Mouse (Mus musculus) forebrain, embryonic 11.5 days (tissue): ENCODE results near the gene Prkch. TPM values are rescaled to one million over a fixed set of nuclear protein-coding genes. Genes with fewer than 3 reads are reported as not detected.

Experiments used
- ATAC-seq: fragments of 200-750 bp; cut with Nextera tagmentation; replicated peaks from 2 replicates; pipeline ENCODE4 v1.8.0; 2017; ENCODE audit warnings: moderate TSS enrichment; ENCODE audit not compliant: low FRiP score
- DNase-seq: peaks from one replicate; pipeline ENCODE4 v3.0.0-alpha.2; 2017; ENCODE audit warnings: low spot score
- H3K27ac ChIP-seq: fragments of 300-500 bp; sonication (generic); 2 replicates; pipeline ENCODE4 v1.5.1; 2014; ENCODE audit warnings: low read depth, low read length
- H3K27me3 ChIP-seq: fragments of 300-500 bp; sonication (generic); 2 replicates; pipeline ENCODE4 v1.6.1; 2014; ENCODE audit warnings: mild to moderate bottlenecking, low read length, mixed read lengths; ENCODE audit not compliant: control insufficient read depth, insufficient read depth
- H3K36me3 ChIP-seq: fragments of 300-500 bp; sonication (generic); 2 replicates; pipeline ENCODE4 v1.6.1; 2014; ENCODE audit warnings: mild to moderate bottlenecking, low read length, moderate library complexity, mixed read lengths; ENCODE audit not compliant: control insufficient read depth, insufficient read depth
- H3K4me1 ChIP-seq: fragments of 300-500 bp; sonication (generic); replicated peaks from 2 replicates; pipeline ENCODE4 v1.6.1; 2014; ENCODE audit warnings: low read length, mixed read lengths; ENCODE audit not compliant: control insufficient read depth, insufficient read depth
- H3K4me2 ChIP-seq: fragments of 300-500 bp; sonication (generic); 2 replicates; pipeline ENCODE4 v1.6.1; 2014; ENCODE audit warnings: low read depth, mild to moderate bottlenecking, low read length, moderate library complexity, mixed read lengths; ENCODE audit not compliant: severe bottlenecking
- H3K4me3 ChIP-seq: fragments of 300-500 bp; sonication (generic); 2 replicates; pipeline ENCODE4 v1.5.1; 2014; ENCODE audit warnings: low read depth, low read length
- H3K9ac ChIP-seq: fragments of 300-500 bp; sonication (generic); 2 replicates; pipeline ENCODE4 v1.6.1; 2014; ENCODE audit warnings: low read length
- H3K9me3 ChIP-seq: fragments of 300-500 bp; sonication (generic); 2 replicates; pipeline ENCODE4 v1.6.1; 2016; ENCODE audit warnings: low read length, mixed read lengths; ENCODE audit not compliant: control insufficient read depth
- WGBS: fragments of 180-500 bp; shearing (Covaris S2); extraction: QIAGEN DNeasy Blood & Tissue Kit; methylation state at CpG from one replicate; pipeline ENCODE4 v1.1.7; 2014; 5-methylcytosine and 5-hydroxymethylcytosine counted together
- polyA plus RNA-seq: library from polyadenylated mRNA; unstranded; fragments of >200 nt; fragmentation: Nextera tagmentation; extraction: Ambion mirVana; gene quantifications from 2 replicates; pipeline ENCODE4 v1.2.1, GENCODE M21; 2014

Prkch gene
- polyA plus RNA-seq, 1 experiment from 2014 or later: 5.6 TPM

- Histone ChIP-seq H3K27ac (no peak overlapping the region), H3K9me3 (no peaks in the 10 kb centered on the region), H3K36me3 (no peaks in the 10 kb centered on the region), H3K27me3 (no peaks in the 10 kb centered on the region), H3K4me3 (no peak overlapping the region), H3K4me1 (no peaks in the 10 kb centered on the region), H3K9ac (no peak overlapping the region), H3K4me2 (no peak overlapping the region)
- no peak for ATAC-seq
- DNase-seq: no peak
- WGBS: 68% methylated on average over 4 of the region's 4 CpGs
Measured at GRCm38 (mm10) chr12:73600457-73600856, 15.9 kb downstream of the Prkch start.

GRCm38 (mm10) chr12:73602974-73603373, 18.4 kb downstream of the Prkch start:
- Histone ChIP-seq H3K36me3 (no peaks in the 10 kb centered on the region), H3K9ac (no peak overlapping the region), H3K4me3 (no peak overlapping the region), H3K4me2 (no peak overlapping the region), H3K4me1 (no peaks in the 10 kb centered on the region; the same call in 1 of the 2 replicates), H3K27ac (no peak overlapping the region), H3K9me3 (no peaks in the 10 kb centered on the region), H3K27me3 (no peaks in the 10 kb centered on the region)
- WGBS: 88% methylated on average over 7 of the region's 7 CpGs
- ATAC-seq: no peak
- DNase-seq: no peak

GRCm38 (mm10) chr12:73603653-73604052, 19.1 kb downstream of the Prkch start:
- DNase-seq: no peak
- Histone ChIP-seq H3K4me3 (no peak overlapping the region), H3K27ac (no peak overlapping the region), H3K9me3 (no peaks in the 10 kb centered on the region), H3K4me1 (no peaks in the 10 kb centered on the region; the same call in 1 of the 2 replicates), H3K36me3 (no peaks in the 10 kb centered on the region), H3K9ac (no peak overlapping the region), H3K4me2 (no peak overlapping the region), H3K27me3 (no peaks in the 10 kb centered on the region)
- no peak for ATAC-seq
- WGBS: 96% methylated on average over 6 of the region's 6 CpGs

GRCm38 (mm10) chr12:73604762-73605161, 20.2 kb downstream of the Prkch start:
- no peak overlapping the region for H3K4me3 ChIP-seq
- DNase-seq (no peak), ATAC-seq (no peak)
- no peak overlapping the region for H3K27ac ChIP-seq
- no peak overlapping the region for H3K9ac ChIP-seq
- no peaks in the 10 kb centered on the region for H3K9me3 ChIP-seq
- no peaks in the 10 kb centered on the region for H3K27me3 ChIP-seq
- no peak overlapping the region for H3K4me2 ChIP-seq
- WGBS: 77% methylated on average over 12 of the region's 12 CpGs
- H3K36me3 ChIP-seq: no peaks in the 10 kb centered on the region
- H3K4me1 ChIP-seq: no peaks in the 10 kb centered on the region; the same call in 1 of the 2 replicates

- H3K9ac ChIP-seq: no peak overlapping the region
- DNase-seq: no peak
- H3K4me1 ChIP-seq: no peaks in the 10 kb centered on the region; the same call in 1 of the 2 replicates
- H3K4me2 ChIP-seq: no peak overlapping the region
- H3K27me3 ChIP-seq: no peaks in the 10 kb centered on the region
- WGBS: 83% methylated on average over 4 of the region's 4 CpGs
- H3K27ac ChIP-seq: no peak overlapping the region
- H3K4me3 ChIP-seq: no peak overlapping the region
- H3K36me3 ChIP-seq: no peaks in the 10 kb centered on the region
- no peaks in the 10 kb centered on the region for H3K9me3 ChIP-seq
- no peak for ATAC-seq
Measured at GRCm38 (mm10) chr12:73605174-73605573, 20.6 kb downstream of the Prkch start.

GRCm38 (mm10) chr12:73607381-73608064, 22.9 kb downstream of the Prkch start:
- ATAC-seq: no peak
- no peak for DNase-seq
- no peaks in the 10 kb centered on the region for H3K27me3 ChIP-seq
- no peaks in the 10 kb centered on the region for H3K36me3 ChIP-seq
- H3K4me2 ChIP-seq: no peak overlapping the region
- 72% methylated on average over 13 of the region's 13 CpGs for WGBS
- H3K27ac ChIP-seq: no peak overlapping the region
- no peaks in the 10 kb centered on the region for H3K9me3 ChIP-seq
- H3K4me1 ChIP-seq: no peaks in the 10 kb centered on the region; the same call in 1 of the 2 replicates
- H3K4me3 ChIP-seq: no peak overlapping the region
- H3K9ac ChIP-seq: no peak overlapping the region

- Histone ChIP-seq H3K9me3 (no peaks in the 10 kb centered on the region), H3K9ac (no peak overlapping the region), H3K27me3 (no peaks in the 10 kb centered on the region), H3K4me2 (no peak overlapping the region), H3K4me1 (no peaks in the 10 kb centered on the region; the same call in 1 of the 2 replicates), H3K36me3 (no peaks in the 10 kb centered on the region), H3K4me3 (no peak overlapping the region), H3K27ac (no peak overlapping the region)
- WGBS: 9% methylated on average over 4 of the region's 4 CpGs
- DNase-seq: no peak
- ATAC-seq: no peak
Measured at GRCm38 (mm10) chr12:73608065-73608397, 23.4 kb downstream of the Prkch start.

- H3K4me2 ChIP-seq: no peak overlapping the region
- H3K4me1 ChIP-seq: no peaks in the 10 kb centered on the region; the same call in 1 of the 2 replicates
- WGBS: 84% methylated on average over 3 of the region's 3 CpGs
- H3K27ac ChIP-seq: no peak overlapping the region
- H3K9me3 ChIP-seq: no peaks in the 10 kb centered on the region
- H3K4me3 ChIP-seq: no peak overlapping the region
- DNase-seq (no peak), ATAC-seq (no peak)
- H3K27me3 ChIP-seq: no peaks in the 10 kb centered on the region
- no peak overlapping the region for H3K9ac ChIP-seq
- H3K36me3 ChIP-seq: no peaks in the 10 kb centered on the region
Measured at GRCm38 (mm10) chr12:73609262-73609661, 24.7 kb downstream of the Prkch start.
